ENCODE assay signal across 16 mouse cellular contexts in the genomic region with DNA sequence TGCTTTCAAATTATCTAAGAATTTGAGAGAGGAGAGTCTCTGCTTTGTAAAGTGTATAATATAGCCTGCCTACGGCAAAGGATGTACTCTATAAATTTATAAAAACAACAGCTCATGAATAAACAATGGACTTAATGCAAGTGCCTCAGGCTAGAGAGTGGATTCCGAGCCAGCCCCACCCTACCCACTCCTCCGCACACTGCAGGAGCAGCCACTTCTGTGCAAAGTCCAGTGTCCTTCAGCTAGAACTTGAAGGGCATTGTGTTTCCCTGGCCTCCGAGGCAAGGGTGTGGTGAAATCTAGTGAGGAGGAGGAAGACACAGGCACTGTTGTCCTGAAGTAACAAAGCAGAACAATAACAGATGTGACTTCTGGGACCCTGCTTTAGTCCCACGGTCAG.
DNase-seq lines count a peak whose midpoint lies in the region; ATAC-seq lines count a peak whose summit lies in the region.
"Had no signal": no experiment of that assay in that cellular context is flagged by ENCODE, and none has a peak within 500 bp of the region (broad histone marks: within the 10 kb centered on the region; RNA-seq: fewer than 3 reads in every experiment).

No protein-coding gene starts in this region.

- H3K27me3 ChIP-seq in hindbrain, embryonic 11.5 days (ENCODE audit: control insufficient read depth, insufficient read depth, low read length) = no peaks in the 10 kb centered on the region
- no peaks in the 10 kb centered on the region for H3K27me3 ChIP-seq in hindbrain, embryonic 14.5 days (ENCODE audit: control insufficient read depth, insufficient read depth, low read length)
- no peaks in the 10 kb centered on the region for H3K27me3 ChIP-seq in kidney, embryonic 16.5 days (ENCODE audit: insufficient read depth, low read length)
- H3K27me3 ChIP-seq: liver, embryonic 13.5 days; neural tube, embryonic 12.5 days; stomach, embryonic 15.5 days had no signal

- no peak overlapping the region; the same call in 1 of the 2 replicates for H3K27ac ChIP-seq in hindbrain, embryonic 11.5 days (ENCODE audit: low read depth, low read length)
- H3K27ac ChIP-seq in hindbrain, embryonic 14.5 days = no peak overlapping the region
- H3K27ac ChIP-seq in kidney, embryonic 16.5 days (ENCODE audit: low read length) = peak overlapping the region; percentile 45; the same call in 1 of the 2 replicates
- H3K27ac ChIP-seq: liver, embryonic 13.5 days; neural tube, embryonic 12.5 days; stomach, embryonic 15.5 days had no signal

- 42% methylated on average over 5 of the region's 5 CpGs for WGBS in hindbrain, embryonic 11.5 days
- 30% methylated on average over 5 of the region's 5 CpGs for WGBS in hindbrain, embryonic 14.5 days
- WGBS in kidney, embryonic 16.5 days = 28% methylated on average over 5 of the region's 5 CpGs

- H3K36me3 ChIP-seq in hindbrain, embryonic 11.5 days (ENCODE audit: control insufficient read depth, insufficient read depth, low read length) = no peaks in the 10 kb centered on the region
- H3K36me3 ChIP-seq in hindbrain, embryonic 14.5 days (replicated peaks; ENCODE audit: control insufficient read depth, insufficient read depth) = no peaks in the 10 kb centered on the region
- H3K36me3 ChIP-seq in kidney, embryonic 16.5 days (ENCODE audit: insufficient read depth, low read length) = no peaks in the 10 kb centered on the region
- H3K36me3 ChIP-seq: liver, embryonic 13.5 days; neural tube, embryonic 12.5 days; stomach, embryonic 15.5 days had no signal

- H3K9ac ChIP-seq in hindbrain, embryonic 11.5 days (ENCODE audit: low read depth, low read length) = no peak overlapping the region
- no peak overlapping the region for H3K9ac ChIP-seq in hindbrain, embryonic 14.5 days
- no peak overlapping the region for H3K9ac ChIP-seq in kidney, embryonic 16.5 days (replicated peaks; ENCODE audit: low read length)
- H3K9ac ChIP-seq: liver, embryonic 13.5 days; neural tube, embryonic 12.5 days; stomach, embryonic 15.5 days had no signal

- intact Hi-C loops in left cerebral cortex, postnatal 4 days (cut with DNase I) = no loop called here

- peak; percentile 5 for DNase-seq in hindbrain, embryonic 11.5 days (ENCODE audit: low spot score)
- no peak for DNase-seq in hindbrain, embryonic 14.5 days (ENCODE audit: low spot score)
- DNase-seq in ZHBTc4 (ENCODE audit: low read depth, low spot score) = peak; percentile 86
- DNase-seq in lung, postnatal 14 days = peak; percentile 4
- DNase-seq in left cerebral cortex, postnatal 4 days = no peak
- no peak for DNase-seq in cerebellum, postnatal 25 days
- no peak for DNase-seq in spleen, postnatal 14 days (ENCODE audit: low spot score in 2 of 2)
- DNase-seq: cerebellum, adult 11-12 months; gastrocnemius, postnatal 36 days; heart, postnatal 36 days; liver, embryonic 13.5 days; right cerebral cortex, postnatal 14 days had no signal

- ATAC-seq in hindbrain, embryonic 11.5 days (ENCODE audit: low FRiP score) = no peak
- ATAC-seq in hindbrain, embryonic 14.5 days (ENCODE audit: low FRiP score) = no peak
- peak; percentile 51; the same call in 1 of the 2 replicates for ATAC-seq in kidney, embryonic 16.5 days (ENCODE audit: low FRiP score, low TSS enrichment)
- ATAC-seq: forebrain, embryonic 14.5 days had no signal

- H3K4me1 ChIP-seq in hindbrain, embryonic 11.5 days (replicated peaks; ENCODE audit: control insufficient read depth, insufficient read depth, low read length) = 0 out of 2 replicates have a peak, but pooled peaks cover 4% of the 10 kb centered on the region
- no peaks in the 10 kb centered on the region; the same call in 1 of the 2 replicates for H3K4me1 ChIP-seq in hindbrain, embryonic 14.5 days (replicated peaks; ENCODE audit: control insufficient read depth, insufficient read depth, low read length)
- peaks cover 3% of the 10 kb centered on the region for H3K4me1 ChIP-seq in kidney, embryonic 16.5 days (ENCODE audit: insufficient read depth, low read length)
- H3K4me1 ChIP-seq: liver, embryonic 13.5 days had no signal

- no peaks in the 10 kb centered on the region for H3K9me3 ChIP-seq in hindbrain, embryonic 11.5 days (ENCODE audit: control insufficient read depth, low read length)
- H3K9me3 ChIP-seq in hindbrain, embryonic 14.5 days (ENCODE audit: control insufficient read depth, low read length) = no peaks in the 10 kb centered on the region
- H3K9me3 ChIP-seq in kidney, embryonic 16.5 days (ENCODE audit: low read length) = peaks cover 4% of the 10 kb centered on the region; the same call in 1 of the 2 replicates
- H3K9me3 ChIP-seq: stomach, embryonic 15.5 days had no signal

- H3K4me3 ChIP-seq in hindbrain, embryonic 11.5 days (ENCODE audit: low read depth, low read length) = no peak overlapping the region
- H3K4me3 ChIP-seq in hindbrain, embryonic 14.5 days (replicated peaks; ENCODE audit: low read length) = no peak overlapping the region
- H3K4me3 ChIP-seq in kidney, embryonic 16.5 days (ENCODE audit: low read length) = no peak overlapping the region
- H3K4me3 ChIP-seq: liver, embryonic 13.5 days; neural tube, embryonic 12.5 days; stomach, embryonic 15.5 days had no signal

- no peak overlapping the region for H3K4me2 ChIP-seq in hindbrain, embryonic 11.5 days (replicated peaks; ENCODE audit: low read depth, low read length)
- no peak overlapping the region for H3K4me2 ChIP-seq in hindbrain, embryonic 14.5 days (replicated peaks)
- no peak overlapping the region for H3K4me2 ChIP-seq in kidney, embryonic 16.5 days (replicated peaks; ENCODE audit: low read depth, low read length)
- H3K4me2 ChIP-seq: liver, embryonic 13.5 days; neural tube, embryonic 12.5 days; stomach, embryonic 15.5 days had no signal

Comparison
In these comparisons a context has a peak if more than half of its experiments do, and no peak if none do; other contexts are left out.
1. DNase-seq: peak in hindbrain, embryonic 11.5 days (single experiment), ZHBTc4 (single experiment) and lung, postnatal 14 days (single experiment); none in hindbrain, embryonic 14.5 days (single experiment), left cerebral cortex, postnatal 4 days (single experiment), cerebellum, postnatal 25 days (0 of 2) and spleen, postnatal 14 days (0 of 2).